Mouse (Mus musculus): ENCODE results near the gene Zfp683. TPM values are rescaled to one million over a fixed set of nuclear protein-coding genes. Genes with fewer than 3 reads are reported as not detected.

Zfp683 gene
- polyA plus RNA-seq, 1 experiment, result not detected

DNA sequence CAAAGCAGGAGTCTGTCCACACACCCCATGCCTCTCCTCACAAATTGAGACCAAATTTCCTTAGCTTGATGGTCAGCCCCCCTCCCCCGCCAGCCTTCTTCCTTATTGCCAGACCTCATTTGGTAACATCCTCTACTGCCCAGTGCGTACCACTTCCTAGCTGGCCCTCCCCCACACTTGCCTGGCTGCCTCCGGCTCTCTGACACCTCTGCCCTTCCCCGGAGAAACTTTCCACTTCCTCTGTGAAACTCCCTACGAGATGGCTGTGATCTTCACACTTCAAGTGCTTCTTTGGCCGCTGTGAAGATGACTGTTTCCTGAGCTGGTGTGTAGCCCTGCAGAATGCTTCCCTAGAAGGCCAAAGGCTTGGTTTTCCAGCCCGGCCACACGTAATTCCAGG lies 45.0 kb downstream of the Zfp683 start:
- Histone ChIP-seq H3K4me1 (ENCODE audit: control insufficient read depth, insufficient read depth, low read length) (no peaks in the 10 kb centered on the region), H3K27ac (ENCODE audit: insufficient read depth, low read length) (0 out of 2 replicates have a peak overlapping the region, but pooled peaks have one; percentile 44), H3K4me3 (ENCODE audit: insufficient read depth, low read length) (no peak overlapping the region)
- no peak for TF ChIP-seq POLR2A (IDR thresholded peaks at IDR 0.05; ENCODE audit: extremely low read depth, insufficient read depth, low read length)
- TF ChIP-seq CTCF (IDR thresholded peaks at IDR 0.05; ENCODE audit: extremely low read depth, insufficient read depth, low read length), result no peak

DNA sequence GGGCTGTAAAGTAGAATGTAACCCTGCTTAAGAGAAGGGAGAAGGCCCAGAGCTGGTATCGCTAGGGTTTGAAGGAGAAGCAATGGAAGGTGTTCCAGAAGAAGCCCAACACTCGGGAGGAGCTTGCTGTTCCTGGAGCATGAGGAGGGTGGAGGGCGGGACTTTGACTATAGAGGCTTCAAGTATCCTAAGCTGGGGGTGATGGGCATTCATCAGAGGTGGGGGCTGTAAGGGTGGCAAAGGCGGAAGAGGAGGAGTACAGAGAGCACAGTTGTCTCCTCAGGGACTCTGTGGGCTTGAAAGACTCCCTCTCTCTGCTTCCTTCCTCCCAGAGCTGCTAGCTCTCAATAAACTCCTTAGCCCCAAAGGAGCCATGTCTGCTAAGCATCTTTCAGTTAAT lies 46.6 kb downstream of the Zfp683 start:
- H3K4me3 ChIP-seq (ENCODE audit: insufficient read depth, low read length), result no peak overlapping the region
- H3K4me1 ChIP-seq (ENCODE audit: control insufficient read depth, insufficient read depth, low read length), result no peaks in the 10 kb centered on the region
- H3K27ac ChIP-seq (ENCODE audit: insufficient read depth, low read length), result no peak overlapping the region
- no peak for TF ChIP-seq POLR2A (IDR thresholded peaks at IDR 0.05; ENCODE audit: extremely low read depth, insufficient read depth, low read length)
- no peak for TF ChIP-seq CTCF (IDR thresholded peaks at IDR 0.05; ENCODE audit: extremely low read depth, insufficient read depth, low read length)

- peak within 1 kb of the TSS; percentile 74 for H3K4me3 ChIP-seq (ENCODE audit: insufficient read depth, low read length)
- no peaks in the 10 kb centered on the region for H3K4me1 ChIP-seq (ENCODE audit: control insufficient read depth, insufficient read depth, low read length)
- TF ChIP-seq POLR2A (IDR thresholded peaks at IDR 0.05; ENCODE audit: extremely low read depth, insufficient read depth, low read length), result no peak
- no peak for TF ChIP-seq CTCF (IDR thresholded peaks at IDR 0.05; ENCODE audit: extremely low read depth, insufficient read depth, low read length)
- no peak within 1 kb of the TSS for H3K27ac ChIP-seq (ENCODE audit: insufficient read depth, low read length)
Observed at GRCm38 (mm10) chr4:134101979-134102741, 48.5 kb downstream of the Zfp683 start, which contains the start of gene Ubxn11. Gene Ubxn11, plus strand, starts transcription at chr4:134102570.

DNA sequence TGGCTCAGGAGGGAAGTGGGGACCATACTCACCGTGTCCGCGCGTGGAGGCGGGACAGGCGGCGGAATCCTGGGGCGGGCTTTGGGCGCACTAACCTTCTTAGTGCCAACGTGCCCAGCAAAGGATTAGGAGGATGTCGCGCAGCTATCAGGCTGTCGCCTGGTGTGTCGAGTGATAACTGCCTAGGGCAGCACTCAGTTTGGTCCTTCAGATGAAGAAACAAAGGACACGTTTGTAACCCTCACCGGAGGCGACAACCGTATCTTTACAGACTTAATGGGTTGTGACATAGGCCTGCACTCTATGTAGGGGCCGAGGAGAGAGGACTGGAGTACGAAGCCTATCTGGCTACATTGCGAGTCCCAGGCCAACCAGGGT lies 49.1 kb downstream of the Zfp683 start:
- peak overlapping the region; percentile 74 for H3K4me3 ChIP-seq (ENCODE audit: insufficient read depth, low read length)
- no peaks in the 10 kb centered on the region for H3K4me1 ChIP-seq (ENCODE audit: control insufficient read depth, insufficient read depth, low read length)
- no peak overlapping the region for H3K27ac ChIP-seq (ENCODE audit: insufficient read depth, low read length)

GRCm38 (mm10) chr4:134106105-134106504 lies 52.5 kb downstream of the Zfp683 start:
- no peak overlapping the region for H3K27ac ChIP-seq (ENCODE audit: insufficient read depth, low read length)
- no peaks in the 10 kb centered on the region; the same call in 1 of the 2 replicates for H3K4me1 ChIP-seq (ENCODE audit: control insufficient read depth, insufficient read depth, low read length)
- TF ChIP-seq CTCF (IDR thresholded peaks at IDR 0.05; ENCODE audit: extremely low read depth, insufficient read depth, low read length) (no peak), POLR2A (IDR thresholded peaks at IDR 0.05; ENCODE audit: extremely low read depth, insufficient read depth, low read length) (no peak)
- H3K4me3 ChIP-seq (ENCODE audit: insufficient read depth, low read length), result no peak overlapping the region

More for the DNA sequence above, 49.1 kb downstream of the Zfp683 start:
- TF ChIP-seq CTCF (IDR thresholded peaks at IDR 0.05; ENCODE audit: extremely low read depth, insufficient read depth, low read length), result no peak
- no peak for TF ChIP-seq POLR2A (IDR thresholded peaks at IDR 0.05; ENCODE audit: extremely low read depth, insufficient read depth, low read length)

- Histone ChIP-seq H3K27ac (ENCODE audit: insufficient read depth, low read length) (no peak overlapping the region), H3K4me3 (ENCODE audit: insufficient read depth, low read length) (no peak overlapping the region), H3K4me1 (ENCODE audit: control insufficient read depth, insufficient read depth, low read length) (no peaks in the 10 kb centered on the region; the same call in 1 of the 2 replicates)
- TF ChIP-seq CTCF (IDR thresholded peaks at IDR 0.05; ENCODE audit: extremely low read depth, insufficient read depth, low read length), result no peak
- no peak for TF ChIP-seq POLR2A (IDR thresholded peaks at IDR 0.05; ENCODE audit: extremely low read depth, insufficient read depth, low read length)
Observed at GRCm38 (mm10) chr4:134107730-134108129, 54.1 kb downstream of the Zfp683 start.

DNA sequence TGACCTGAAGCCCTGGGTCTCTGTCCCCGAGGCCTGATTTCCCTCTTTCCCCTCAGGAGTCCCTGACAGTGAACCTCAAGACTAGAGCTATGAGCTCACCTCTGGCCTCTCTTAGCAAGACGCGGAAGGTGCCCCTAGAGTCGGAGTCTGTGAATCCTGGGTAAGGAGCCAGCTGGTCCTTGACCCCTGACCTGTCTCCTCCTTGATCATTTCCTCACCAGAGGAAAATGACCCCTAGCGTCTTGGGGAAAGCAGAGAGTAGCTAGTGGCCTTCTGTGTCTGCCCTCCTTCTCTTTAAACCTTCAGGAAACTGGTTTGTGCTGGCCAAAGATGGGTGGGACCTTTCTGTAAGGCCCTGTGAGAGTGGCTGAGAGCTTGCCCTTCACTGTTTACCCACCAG lies 54.6 kb downstream of the Zfp683 start:
- Histone ChIP-seq H3K4me3 (ENCODE audit: insufficient read depth, low read length) (no peak overlapping the region), H3K27ac (ENCODE audit: insufficient read depth, low read length) (no peak overlapping the region)
- TF ChIP-seq POLR2A (IDR thresholded peaks at IDR 0.05; ENCODE audit: extremely low read depth, insufficient read depth, low read length) (no peak), CTCF (IDR thresholded peaks at IDR 0.05; ENCODE audit: extremely low read depth, insufficient read depth, low read length) (no peak)

More for the DNA sequence above, 54.6 kb downstream of the Zfp683 start:
- H3K4me1 ChIP-seq (ENCODE audit: control insufficient read depth, insufficient read depth, low read length), result no peaks in the 10 kb centered on the region; the same call in 1 of the 2 replicates

Other genes starting within 250 kb of the Zfp683 start
- gene Rps6ka1, start 166.0 kb upstream of the Zfp683 start, polyA plus RNA-seq (2012; rRNA removed), result 13.2 and 13.3 TPM in 2 replicates
- 158 TPM in 2 replicates for gene Hmgn2, start 85.2 kb upstream of the Zfp683 start, polyA plus RNA-seq (2012; rRNA removed)
- gene Dhdds, start 52.9 kb upstream of the Zfp683 start, polyA plus RNA-seq (2012; rRNA removed), result 66.2 and 68.2 TPM in 2 replicates
- not detected in 2 replicates for gene Lin28a, start 35.0 kb upstream of the Zfp683 start, polyA plus RNA-seq (2012; rRNA removed)
- 4.5 and 5.1 TPM in 2 replicates for gene Crybg2, start 7.0 kb downstream of the Zfp683 start, polyA plus RNA-seq (2012; rRNA removed)
- 4.2 and 5.5 TPM in 2 replicates for gene Cd52, start 41.2 kb downstream of the Zfp683 start, polyA plus RNA-seq (2012; rRNA removed)
- gene Ubxn11, start 48.7 kb downstream of the Zfp683 start, polyA plus RNA-seq (2012; rRNA removed), result 45.4 and 51.3 TPM in 2 replicates
- gene Sh3bgrl3, start 75.0 kb downstream of the Zfp683 start, polyA plus RNA-seq (2012; rRNA removed), result 487 and 489 TPM in 2 replicates
- 16.0 and 22.2 TPM in 2 replicates for gene Cep85, start 133.3 kb downstream of the Zfp683 start, polyA plus RNA-seq (2012; rRNA removed)
- not detected in 2 replicates for gene Gm7534, start 149.2 kb downstream of the Zfp683 start, polyA plus RNA-seq (2012; rRNA removed)
- 0.08 TPM in 1 of 2 replicates, not detected in the other for gene Catsper4, start 173.5 kb downstream of the Zfp683 start, polyA plus RNA-seq (2012; rRNA removed)
- gene Cnksr1, start 184.6 kb downstream of the Zfp683 start, polyA plus RNA-seq (2012; rRNA removed), result 0.35 and 0.68 TPM in 2 replicates
- gene E130218I03Rik, start 189.8 kb downstream of the Zfp683 start, polyA plus RNA-seq (2012; rRNA removed), result not detected in 2 replicates
- gene Zfp593, start 191.8 kb downstream of the Zfp683 start, polyA plus RNA-seq (2012; rRNA removed), result 12.0 and 13.5 TPM in 2 replicates
- not detected in 2 replicates for gene Gm30191, start 193.1 kb downstream of the Zfp683 start, polyA plus RNA-seq (2012; rRNA removed)
- gene Grrp1, start 200.3 kb downstream of the Zfp683 start, polyA plus RNA-seq (2012; rRNA removed), result 7.7 and 8.5 TPM in 2 replicates
- gene Pdik1l, start 234.1 kb downstream of the Zfp683 start, polyA plus RNA-seq (2012; rRNA removed), result 8.9 and 9.1 TPM in 2 replicates